Mouse (Mus musculus) intestine, embryonic 14.5 days (tissue): ENCODE results near the gene Nat8f1. TPM values are rescaled to one million over a fixed set of nuclear protein-coding genes. Genes with fewer than 3 reads are reported as not detected.
A peak's percentile ranks its signal among the peaks of the same experiment; 100 is the strongest.
"Not testable (repeated sequence)": the region's sequence is repeated elsewhere in the genome, so short reads cannot be mapped to it uniquely, and the experiment has no call there.

ENCODE experiments used
- ATAC-seq: fragments of 200-750 bp; cut with Nextera tagmentation; replicated peaks from 2 replicates; pipeline ENCODE4 v1.8.0; 2017; ENCODE audit warnings: low read depth, moderate number of reproducible peaks, moderate TSS enrichment, moderate library complexity; ENCODE audit not compliant: low FRiP score, low TSS enrichment
- DNase-seq: peaks from one replicate; pipeline ENCODE4 v3.0.0-alpha.2; 2018; ENCODE audit warnings: low spot score
- H3K27ac ChIP-seq: fragments of 300-500 bp; sonication (generic); 2 replicates; pipeline ENCODE4 v1.5.1; 2014; ENCODE audit warnings: low read depth, mild to moderate bottlenecking, control low read depth
- H3K27me3 ChIP-seq: fragments of 300-500 bp; sonication (generic); replicated peaks from 2 replicates; pipeline ENCODE4 v1.6.1; 2014; ENCODE audit warnings: low read length, control low read depth; ENCODE audit not compliant: control insufficient read depth, insufficient read depth
- H3K36me3 ChIP-seq: fragments of 300-500 bp; sonication (generic); 2 replicates; pipeline ENCODE4 v1.6.1; 2014; ENCODE audit warnings: low read length, control low read depth; ENCODE audit not compliant: control insufficient read depth, insufficient read depth
- H3K4me1 ChIP-seq: fragments of 300-500 bp; sonication (generic); replicated peaks from 2 replicates; pipeline ENCODE4 v1.6.1; 2014; ENCODE audit warnings: low read length, control low read depth, mixed read lengths; ENCODE audit not compliant: control insufficient read depth, insufficient read depth
- H3K4me2 ChIP-seq: fragments of 300-500 bp; sonication (generic); 2 replicates; pipeline ENCODE4 v1.6.1; 2014; ENCODE audit warnings: low read length
- H3K4me3 ChIP-seq: fragments of 300-500 bp; sonication (generic); 2 replicates; pipeline ENCODE4 v1.5.1; 2014; ENCODE audit warnings: low read depth, low read length, control low read depth, mixed read lengths
- H3K9ac ChIP-seq: fragments of 300-500 bp; sonication (generic); 2 replicates; pipeline ENCODE4 v1.6.1; 2014; ENCODE audit warnings: mild to moderate bottlenecking, low read length
- H3K9me3 ChIP-seq: fragments of 300-500 bp; sonication (generic); 2 replicates; pipeline ENCODE4 v1.6.1; 2016; ENCODE audit warnings: low read length, control low read depth; ENCODE audit not compliant: control insufficient read depth
- WGBS: fragments of 180-500 bp; shearing (Covaris S2); extraction: QIAGEN DNeasy Blood & Tissue Kit; methylation state at CpG from one replicate; pipeline ENCODE4 v1.1.7; 2014; 5-methylcytosine and 5-hydroxymethylcytosine counted together
- polyA plus RNA-seq: library from polyadenylated mRNA; unstranded; fragments of >200 nt; fragmentation: Nextera tagmentation; extraction: Ambion mirVana; gene quantifications from 2 replicates; pipeline ENCODE4 v1.2.1, GENCODE M21; 2014

The Nat8f1 gene
- polyA plus RNA-seq, 1 experiment from 2014 or later: 4.8 TPM

- Histone ChIP-seq H3K27me3 (no peaks in the 10 kb centered on the region), H3K27ac (0 out of 2 replicates have a peak overlapping the region, but pooled peaks have one; percentile 77), H3K36me3 (peaks cover 4% of the 10 kb centered on the region), H3K9ac (peak overlapping the region; percentile 71), H3K4me1 (peaks cover 9% of the 10 kb centered on the region; the same call in 1 of the 2 replicates), H3K9me3 (no peaks in the 10 kb centered on the region), H3K4me2 (peak overlapping the region; percentile 87), H3K4me3 (peak overlapping the region; percentile 69)
- ATAC-seq (no peak), DNase-seq (no peak)
- WGBS: 77% methylated on average over 6 of the region's 6 CpGs
Observed at GRCm38 (mm10) chr6:85916596-85916995, 1.1 kb upstream of the Nat8f1 start.

- peak overlapping the region; percentile 69 for H3K4me3 ChIP-seq
- peaks cover 9% of the 10 kb centered on the region; the same call in 1 of the 2 replicates for H3K4me1 ChIP-seq
- 6% methylated on average over 11 of the region's 11 CpGs for WGBS
- no peaks in the 10 kb centered on the region for H3K9me3 ChIP-seq
- H3K4me2 ChIP-seq: peak overlapping the region; percentile 87
- H3K9ac ChIP-seq: peak overlapping the region; percentile 71
- no peaks in the 10 kb centered on the region for H3K36me3 ChIP-seq
- DNase-seq: no peak
- 0 out of 2 replicates have a peak, but pooled peaks have one; percentile 7 for ATAC-seq
- peak overlapping the region; percentile 77 for H3K27ac ChIP-seq
- no peaks in the 10 kb centered on the region for H3K27me3 ChIP-seq
Observed at GRCm38 (mm10) chr6:85915141-85915538, 347 bp downstream of the Nat8f1 start.

GRCm38 (mm10) chr6:85911587-85911986, 3.9 kb downstream of the Nat8f1 start, which contains the start of gene Tprkb:
Tprkb (plus strand) TSS chr6:85911865.
- WGBS: 75% methylated on average over 3 of the region's 3 CpGs
- H3K9me3 ChIP-seq: no peaks in the 10 kb centered on the region
- DNase-seq: no peak
- peaks cover 9% of the 10 kb centered on the region; the same call in 1 of the 2 replicates for H3K4me1 ChIP-seq
- H3K27me3 ChIP-seq: no peaks in the 10 kb centered on the region
- ATAC-seq: no peak
- H3K36me3 ChIP-seq: no peaks in the 10 kb centered on the region
- H3K4me2 ChIP-seq: no peak within 1 kb of the TSS
- no peak within 1 kb of the TSS for H3K9ac ChIP-seq
- no peak within 1 kb of the TSS for H3K27ac ChIP-seq
- H3K4me3 ChIP-seq: no peak within 1 kb of the TSS

- peaks cover 3% of the 10 kb centered on the region; the same call in 1 of the 2 replicates for H3K4me1 ChIP-seq
- H3K27ac ChIP-seq: no peak overlapping the region
- ATAC-seq (no peak), DNase-seq (no peak)
- H3K9ac ChIP-seq: no peak overlapping the region
- H3K9me3 ChIP-seq: no peaks in the 10 kb centered on the region
- H3K27me3 ChIP-seq: no peaks in the 10 kb centered on the region
- no peaks in the 10 kb centered on the region for H3K36me3 ChIP-seq
- H3K4me3 ChIP-seq: no peak overlapping the region
- WGBS: 97% methylated on average over 1 of the region's 1 CpGs
- H3K4me2 ChIP-seq: no peak overlapping the region
Observed at GRCm38 (mm10) chr6:85909704-85910103, 5.8 kb downstream of the Nat8f1 start.

- H3K4me2 ChIP-seq: no peak overlapping the region
- no peak overlapping the region for H3K27ac ChIP-seq
- no peaks in the 10 kb centered on the region for H3K36me3 ChIP-seq
- ATAC-seq: no peak
- H3K27me3 ChIP-seq: no peaks in the 10 kb centered on the region
- no peak overlapping the region for H3K4me3 ChIP-seq
- no peaks in the 10 kb centered on the region for H3K9me3 ChIP-seq
- H3K4me1 ChIP-seq: no peaks in the 10 kb centered on the region
- DNase-seq: no peak
- WGBS: 71% methylated on average over 3 of the region's 3 CpGs
- H3K9ac ChIP-seq: no peak overlapping the region
Observed at GRCm38 (mm10) chr6:85908341-85908740, 7.1 kb downstream of the Nat8f1 start.

GRCm38 (mm10) chr6:85906911-85907351, 8.6 kb downstream of the Nat8f1 start:
- ATAC-seq, H3K9ac ChIP-seq, H3K27ac ChIP-seq, H3K4me1 ChIP-seq, H3K4me2 ChIP-seq, H3K36me3 ChIP-seq, DNase-seq, H3K27me3 ChIP-seq, H3K4me3 ChIP-seq, H3K9me3 ChIP-seq: not testable (repeated sequence)
- 75% methylated on average over 2 of the region's 2 CpGs for WGBS

GRCm38 (mm10) chr6:85904642-85905061, 10.8 kb downstream of the Nat8f1 start, which contains the start of gene Nat8f4:
Nat8f4 (minus strand) TSS chr6:85904884.
- H3K9me3 ChIP-seq, H3K27me3 ChIP-seq, H3K9ac ChIP-seq, H3K27ac ChIP-seq, H3K36me3 ChIP-seq, H3K4me1 ChIP-seq: not testable (repeated sequence)
- peak within 1 kb of the TSS; percentile 28; the same call in 1 of the 2 replicates for H3K4me2 ChIP-seq
- H3K4me3 ChIP-seq: 0 out of 2 replicates have a peak within 1 kb of the TSS, but pooled peaks have one; percentile 13
- DNase-seq (peak; percentile 86), ATAC-seq (peak; percentile 68; the same call in 1 of the 2 replicates)
- WGBS: 20% methylated on average over 20 of the region's 20 CpGs

- H3K9me3 ChIP-seq: no peaks in the 10 kb centered on the region
- no peak overlapping the region for H3K9ac ChIP-seq
- H3K4me2 ChIP-seq: no peak overlapping the region
- no peak overlapping the region for H3K4me3 ChIP-seq
- no peak for DNase-seq
- no peaks in the 10 kb centered on the region for H3K27me3 ChIP-seq
- WGBS: 93% methylated on average over 2 of the region's 2 CpGs
- no peak for ATAC-seq
- no peaks in the 10 kb centered on the region for H3K4me1 ChIP-seq
- H3K27ac ChIP-seq: no peak overlapping the region
- no peaks in the 10 kb centered on the region for H3K36me3 ChIP-seq
Observed at GRCm38 (mm10) chr6:85902303-85902702, 13.2 kb downstream of the Nat8f1 start.
